Mouse (Mus musculus) bone marrow macrophage, adult 2 months (primary cell): Measurements from ENCODE around the gene Tmem132c.

Experiments
- CTCF ChIP-seq: IDR thresholded peaks from 2 replicates; pipeline ENCODE4 v1.5.1; 2012; ENCODE audit warnings: low read depth, mild to moderate bottlenecking, low read length, moderate library complexity
- POLR2A ChIP-seq: IDR thresholded peaks from 2 replicates; pipeline ENCODE4 v1.6.1; 2012; ENCODE audit warnings: mild to moderate bottlenecking, low read depth, low read length, borderline replicate concordance

DNA sequence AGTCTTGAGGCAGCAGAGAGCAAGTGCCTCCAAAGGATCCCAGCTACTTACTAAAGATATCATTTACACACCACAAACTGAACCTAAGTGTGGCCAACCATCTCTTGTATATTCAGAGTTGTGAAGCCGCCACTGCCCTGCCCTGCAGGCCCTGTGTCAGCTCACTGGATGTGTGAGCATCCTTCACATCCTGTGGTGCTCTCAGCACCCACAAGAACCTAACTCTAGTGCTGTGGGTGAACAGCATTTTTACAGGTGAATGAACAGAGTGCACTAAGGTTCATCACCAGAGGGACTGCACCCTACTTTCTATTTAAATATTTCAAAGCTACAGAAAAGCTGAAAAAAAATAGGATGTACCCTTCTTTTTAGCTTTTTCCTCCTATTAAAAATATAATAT is 370.3 kb downstream of the Tmem132c start:
- TF ChIP-seq CTCF (no peak), POLR2A (no peak)
